Mouse (Mus musculus) kidney, adult 2 months (tissue): Measurements from ENCODE around the gene 1810010H24Rik. TPM values are rescaled to one million over a fixed set of nuclear protein-coding genes. Genes with fewer than 3 reads are reported as not detected.

Source experiments
- DNase-seq: peaks from one replicate; pipeline ENCODE4 v3.0.0; 2021
- H3K27ac ChIP-seq: fragments of 200-500 bp; 2 replicates; pipeline ENCODE4 v1.5.1; 2012; ENCODE audit warnings: low read depth, low read length, control low read depth, inconsistent platforms; ENCODE audit not compliant: insufficient read depth
- H3K27me3 ChIP-seq: fragments of 200-500 bp; replicated peaks from 2 replicates; pipeline ENCODE4 v1.6.1; 2012; ENCODE audit warnings: mild to moderate bottlenecking, moderate library complexity, low read length, inconsistent platforms; ENCODE audit not compliant: control insufficient read depth, insufficient read depth
- H3K36me3 ChIP-seq: fragments of 200-500 bp; 2 replicates; pipeline ENCODE4 v1.6.1; 2012; ENCODE audit warnings: mild to moderate bottlenecking, moderate library complexity, low read length, inconsistent platforms; ENCODE audit not compliant: control insufficient read depth, insufficient read depth
- H3K4me1 ChIP-seq: fragments of 200-500 bp; 2 replicates; pipeline ENCODE4 v1.6.1; 2011; ENCODE audit warnings: low read length; ENCODE audit not compliant: control insufficient read depth, insufficient read depth
- H3K4me3 ChIP-seq: fragments of 200-500 bp; 2 replicates; pipeline ENCODE4 v1.5.1; 2011; ENCODE audit warnings: mild to moderate bottlenecking, low read depth, low read length, control low read depth; ENCODE audit not compliant: insufficient read depth
- CTCF ChIP-seq: fragments of 200-500 bp; conservative IDR thresholded peaks from 2 replicates; pipeline ENCODE4 v1.5.1; 2011; ENCODE audit warnings: low read depth, mild to moderate bottlenecking, control low read depth, low read length, moderate library complexity, mixed read lengths; ENCODE audit not compliant: insufficient read depth, insufficient read length
- POLR2A ChIP-seq: fragments of 200-500 bp; IDR thresholded peaks from one replicate; pipeline ENCODE4 v1.6.1; 2011; ENCODE audit warnings: low read depth, low read length, control low read depth
- WGBS: fragments of 180-500 bp; shearing (Covaris S2); methylation state at CpG from one replicate; pipeline ENCODE4 v1.1.7; 2018; 5-methylcytosine and 5-hydroxymethylcytosine counted together
- polyA plus RNA-seq: library from polyadenylated mRNA; depleted of rRNA; stranded (reverse); fragments of >200 nt; gene quantifications from 2 replicates; pipeline ENCODE4 v1.2.3, GENCODE M21; 2012; rRNA removed

Gene 1810010H24Rik
- polyA plus RNA-seq, 1 experiment = 1.8 TPM

- Histone ChIP-seq H3K36me3 (peaks cover 3% of the 10 kb centered on the region; the same call in 1 of the 2 replicates), H3K4me3 (no peak overlapping the region), H3K27ac (no peak overlapping the region), H3K27me3 (no peaks in the 10 kb centered on the region), H3K4me1 (no peaks in the 10 kb centered on the region)
- DNase-seq = no peak
- WGBS = 55% methylated on average over 11 of the region's 11 CpGs
- TF ChIP-seq CTCF (no peak), POLR2A (no peak)
Measured at GRCm38 (mm10) chr11:107065216-107065785, 39.8 kb downstream of the 1810010H24Rik start.

Other genes with a start within 250 kb of the 1810010H24Rik start
- gene Polg2, start 246.1 kb upstream of the 1810010H24Rik start, polyA plus RNA-seq = 6.3 and 7.2 TPM in 2 replicates
- 253 and 261 TPM in 2 replicates for gene Ddx5, start 236.5 kb upstream of the 1810010H24Rik start, polyA plus RNA-seq
- gene Cep95, start 236.4 kb upstream of the 1810010H24Rik start, polyA plus RNA-seq = 2.2 and 3.6 TPM in 2 replicates
- 12.1 and 14.7 TPM in 2 replicates for gene Smurf2, start 105.0 kb upstream of the 1810010H24Rik start, polyA plus RNA-seq
- 11.9 and 14.1 TPM in 2 replicates for gene Kpna2, start 26.1 kb upstream of the 1810010H24Rik start, polyA plus RNA-seq
- 15.9 and 16.7 TPM in 2 replicates for gene Bptf, start 106.4 kb downstream of the 1810010H24Rik start, polyA plus RNA-seq
- gene Nol11, start 163.7 kb downstream of the 1810010H24Rik start, polyA plus RNA-seq = 7.1 and 7.7 TPM in 2 replicates